Mouse (Mus musculus): ENCODE measurements around the gene Mill1. TPM values are rescaled to one million over a fixed set of nuclear protein-coding genes. Genes with fewer than 3 reads are reported as not detected.

The Mill1 gene
- total and polyA plus RNA-seq, 3 experiments, result 0.16 TPM; not detected in 2

- no peak overlapping the region for H3K4me3 ChIP-seq (ENCODE audit: low read depth, low read length)
- TF ChIP-seq CTCF (IDR thresholded peaks at IDR 0.05; ENCODE audit: low read depth, low read length) (0 out of 2 replicates have a peak, but pooled peaks have one; percentile 8), GATA1 (IDR thresholded peaks at IDR 0.05; ENCODE audit: borderline replicate concordance, low read length) (no peak)
- H3K4me1 ChIP-seq (ENCODE audit: insufficient read depth, low read depth, low read length), result no peaks in the 10 kb centered on the region
- H3K27me3 ChIP-seq (ENCODE audit: insufficient read depth, low read length), result no peaks in the 10 kb centered on the region
- DNase-seq (ENCODE audit: low spot score) (no peak), ATAC-seq (ENCODE audit: extremely low read depth, insufficient number of reproducible peaks, low FRiP score, poor library complexity, severe bottlenecking) (no peak)
- H3K9me3 ChIP-seq (replicated peaks), result no peaks in the 10 kb centered on the region
- no peaks in the 10 kb centered on the region for H3K36me3 ChIP-seq (replicated peaks)
Measured at GRCm38 (mm10) chr7:18260219-18260618, 15.1 kb downstream of the Mill1 start.

GRCm38 (mm10) chr7:18265089-18265488 lies 19.9 kb downstream of the Mill1 start:
- DNase-seq (ENCODE audit: low spot score) (no peak), ATAC-seq (ENCODE audit: extremely low read depth, insufficient number of reproducible peaks, low FRiP score, poor library complexity, severe bottlenecking) (peak; percentile 40; the same call in 1 of the 2 replicates)
- Histone ChIP-seq H3K4me1 (ENCODE audit: insufficient read depth, low read depth, low read length) (no peaks in the 10 kb centered on the region), H3K4me3 (ENCODE audit: low read depth, low read length) (no peak overlapping the region), H3K36me3 (replicated peaks) (no peaks in the 10 kb centered on the region), H3K27me3 (ENCODE audit: insufficient read depth, low read length) (no peaks in the 10 kb centered on the region), H3K9me3 (replicated peaks) (no peaks in the 10 kb centered on the region)
- TF ChIP-seq POLR2AphosphoS5 (IDR thresholded peaks at IDR 0.05; ENCODE audit: insufficient replicate concordance, low read depth, low read length), result no peak
- peak; percentile 36; the same call in 1 of the 2 replicates for TF ChIP-seq CTCF (IDR thresholded peaks at IDR 0.05; ENCODE audit: low read depth, low read length)
- TF ChIP-seq GATA2 (IDR thresholded peaks at IDR 0.05; ENCODE audit: borderline replicate concordance, low read depth, low read length), result no peak

Other genes starting within 250 kb of the Mill1 start
- gene Ceacam13, start 235.5 kb upstream of the Mill1 start, total RNA-seq (2014; fragmentation: Nextera tagmentation), result not detected in 2 replicates
- not detected in 2 replicates for gene Ceacam13, start 235.5 kb upstream of the Mill1 start, total RNA-seq (2017)
- gene Ceacam13, start 235.5 kb upstream of the Mill1 start, polyA plus RNA-seq (2012), result not detected in 2 replicates
- not detected in 2 replicates for gene Ceacam12, start 179.4 kb upstream of the Mill1 start, total RNA-seq (2014; fragmentation: Nextera tagmentation)
- 0.16 TPM in 1 of 2 replicates, not detected in the other for gene Ceacam12, start 179.4 kb upstream of the Mill1 start, total RNA-seq (2017)
- gene Ceacam12, start 179.4 kb upstream of the Mill1 start, polyA plus RNA-seq (2012), result not detected in 2 replicates
- gene Igfl3, start 68.9 kb upstream of the Mill1 start, total RNA-seq (2014; fragmentation: Nextera tagmentation), result not detected in 2 replicates
- not detected in 2 replicates for gene Igfl3, start 68.9 kb upstream of the Mill1 start, total RNA-seq (2017)
- gene Igfl3, start 68.9 kb upstream of the Mill1 start, polyA plus RNA-seq (2012), result not detected in 2 replicates
- gene Psg18, start 109.7 kb downstream of the Mill1 start, total RNA-seq (2014; fragmentation: Nextera tagmentation), result not detected in 2 replicates
- 0.16 TPM in 1 of 2 replicates, not detected in the other for gene Psg18, start 109.7 kb downstream of the Mill1 start, total RNA-seq (2017)
- gene Psg18, start 109.7 kb downstream of the Mill1 start, polyA plus RNA-seq (2012), result not detected in 2 replicates
- gene Psg28, start 186.7 kb downstream of the Mill1 start, total RNA-seq (2014; fragmentation: Nextera tagmentation), result not detected in 2 replicates
- gene Psg28, start 186.7 kb downstream of the Mill1 start, total RNA-seq (2017), result not detected in 2 replicates
- not detected in 2 replicates for gene Psg28, start 186.7 kb downstream of the Mill1 start, polyA plus RNA-seq (2012)
- gene Psg26, start 238.8 kb downstream of the Mill1 start, total RNA-seq (2014; fragmentation: Nextera tagmentation), result not detected in 2 replicates
- not detected in 2 replicates for gene Psg26, start 238.8 kb downstream of the Mill1 start, total RNA-seq (2017)
- gene Psg26, start 238.8 kb downstream of the Mill1 start, polyA plus RNA-seq (2012), result not detected in 2 replicates

Measured in G1E (cell line).